In genomic region chr11:3676423-3676822, GRCm38 (mm10) we compare ENCODE assay signal across 18 mouse cellular contexts. TPM values are rescaled to one million over a fixed set of nuclear protein-coding genes. Genes with fewer than 3 reads are reported as not detected.
DNase-seq lines count a peak whose midpoint lies in the region; ATAC-seq and TF ChIP-seq lines count a peak whose summit lies in the region.
"Had no signal": no experiment of that assay in that cellular context is flagged by ENCODE, and none has a peak within 500 bp of the region (broad histone marks: within the 10 kb centered on the region; RNA-seq: fewer than 3 reads in every experiment).

No protein-coding gene starts in this region.

- no peak for TF ChIP-seq CTCF in lung, postnatal 0 days (IDR thresholded peaks at IDR 0.05)

- peak overlapping the region; percentile 32; the same call in 1 of the 2 replicates for H3K27ac ChIP-seq in kidney, embryonic 16.5 days (ENCODE audit: low read length)
- H3K27ac ChIP-seq in lung, embryonic 16.5 days (ENCODE audit: low read length): peak overlapping the region; percentile 14; the same call in 1 of the 2 replicates
- H3K27ac ChIP-seq in lung, postnatal 0 days (ENCODE audit: low read length): no peak overlapping the region
- H3K27ac ChIP-seq in intestine, embryonic 15.5 days: no peak overlapping the region
- H3K27ac ChIP-seq: embryonic facial prominence, embryonic 13.5 days; forebrain, embryonic 12.5 days; hindbrain, embryonic 10.5 days; hindbrain, embryonic 14.5 days had no signal

- ATAC-seq in kidney, embryonic 16.5 days (ENCODE audit: low FRiP score, low TSS enrichment): no peak
- no peak for ATAC-seq in lung, embryonic 16.5 days (ENCODE audit: low read depth)
- ATAC-seq in lung, postnatal 0 days: no peak
- 0 out of 2 replicates have a peak, but pooled peaks have one; percentile 18 for ATAC-seq in common myeloid progenitor, adult 5-6 weeks (replicated peaks; ENCODE audit: low read depth, poor library complexity, severe bottlenecking)
- peak; percentile 34; the same call in 1 of the 2 replicates for ATAC-seq in megakaryocyte progenitor cell, adult 5-6 weeks (replicated peaks; ENCODE audit: poor library complexity)
- ATAC-seq in intestine, embryonic 15.5 days: no peak
- ATAC-seq: forebrain, embryonic 16.5 days had no signal

- no peaks in the 10 kb centered on the region for H3K9me3 ChIP-seq in kidney, embryonic 16.5 days (ENCODE audit: low read length)
- no peaks in the 10 kb centered on the region for H3K9me3 ChIP-seq in lung, embryonic 16.5 days (ENCODE audit: control insufficient read depth, low read length)
- no peaks in the 10 kb centered on the region for H3K9me3 ChIP-seq in lung, postnatal 0 days (ENCODE audit: low read length)
- H3K9me3 ChIP-seq in intestine, embryonic 15.5 days: no peaks in the 10 kb centered on the region
- H3K9me3 ChIP-seq: embryonic facial prominence, embryonic 13.5 days; forebrain, embryonic 12.5 days; heart, embryonic 13.5 days; hindbrain, embryonic 10.5 days had no signal

- no peaks in the 10 kb centered on the region for H3K4me1 ChIP-seq in kidney, embryonic 16.5 days (ENCODE audit: insufficient read depth, low read length)
- no peaks in the 10 kb centered on the region for H3K4me1 ChIP-seq in lung, embryonic 16.5 days (replicated peaks; ENCODE audit: control insufficient read depth, insufficient read depth, low read length)
- H3K4me1 ChIP-seq in lung, postnatal 0 days (ENCODE audit: insufficient read depth, low read depth, low read length): no peaks in the 10 kb centered on the region
- H3K4me1 ChIP-seq in intestine, embryonic 15.5 days (replicated peaks): no peaks in the 10 kb centered on the region
- H3K4me1 ChIP-seq: embryonic facial prominence, embryonic 13.5 days; forebrain, embryonic 12.5 days; heart, embryonic 13.5 days; hindbrain, embryonic 10.5 days had no signal

- H3K4me3 ChIP-seq in kidney, embryonic 16.5 days (ENCODE audit: low read length): no peak overlapping the region
- H3K4me3 ChIP-seq in lung, embryonic 16.5 days (ENCODE audit: low read length): no peak overlapping the region
- no peak overlapping the region for H3K4me3 ChIP-seq in lung, postnatal 0 days (ENCODE audit: low read depth, low read length)
- no peak overlapping the region for H3K4me3 ChIP-seq in intestine, embryonic 15.5 days (replicated peaks)
- H3K4me3 ChIP-seq: embryonic facial prominence, embryonic 13.5 days; forebrain, embryonic 12.5 days; heart, embryonic 13.5 days; hindbrain, embryonic 10.5 days had no signal

- TF ChIP-seq EP300 in lung, postnatal 0 days (IDR thresholded peaks at IDR 0.05): no peak

- H3K27me3 ChIP-seq in kidney, embryonic 16.5 days (ENCODE audit: insufficient read depth, low read length): no peaks in the 10 kb centered on the region
- no peaks in the 10 kb centered on the region for H3K27me3 ChIP-seq in lung, embryonic 16.5 days (ENCODE audit: control insufficient read depth, insufficient read depth, low read depth, low read length)
- no peaks in the 10 kb centered on the region for H3K27me3 ChIP-seq in lung, postnatal 0 days (replicated peaks; ENCODE audit: insufficient read depth, low read length)
- H3K27me3 ChIP-seq in intestine, embryonic 15.5 days (replicated peaks): no peaks in the 10 kb centered on the region
- H3K27me3 ChIP-seq: embryonic facial prominence, embryonic 13.5 days; forebrain, embryonic 12.5 days; heart, embryonic 13.5 days had no signal

- DNase-seq in kidney, adult 11 months: no peak
- DNase-seq in lung, postnatal 0 days (ENCODE audit: low spot score): no peak
- DNase-seq in adrenal gland, postnatal 4 days (ENCODE audit: low spot score in 2 of 2): no peak
- DNase-seq: cerebellum, adult 2 months; cerebellum, postnatal 10 days; gastrocnemius, postnatal 14 days; heart, postnatal 14 days had no signal

- no peak overlapping the region for H3K4me2 ChIP-seq in kidney, embryonic 16.5 days (replicated peaks; ENCODE audit: low read depth, low read length)
- H3K4me2 ChIP-seq in lung, embryonic 16.5 days (ENCODE audit: low read depth, low read length): no peak overlapping the region
- H3K4me2 ChIP-seq in lung, postnatal 0 days (replicated peaks; ENCODE audit: low read depth, low read length): no peak overlapping the region
- H3K4me2 ChIP-seq in intestine, embryonic 15.5 days (replicated peaks): no peak overlapping the region
- H3K4me2 ChIP-seq: embryonic facial prominence, embryonic 13.5 days; forebrain, embryonic 12.5 days; heart, embryonic 13.5 days; hindbrain, embryonic 14.5 days had no signal

- 89% methylated on average over 5 of the region's 5 CpGs for WGBS in kidney, embryonic 16.5 days
- 79% methylated on average over 5 of the region's 5 CpGs for WGBS in lung, embryonic 16.5 days
- WGBS in lung, postnatal 0 days: 73% methylated on average over 5 of the region's 5 CpGs
- 89% methylated on average over 5 of the region's 5 CpGs for WGBS in intestine, embryonic 15.5 days

- peaks cover 82% of the 10 kb centered on the region for H3K36me3 ChIP-seq in kidney, embryonic 16.5 days (ENCODE audit: insufficient read depth, low read length)
- H3K36me3 ChIP-seq in lung, embryonic 16.5 days (ENCODE audit: control insufficient read depth, insufficient read depth, low read length): peaks cover 61% of the 10 kb centered on the region
- H3K36me3 ChIP-seq in lung, postnatal 0 days (ENCODE audit: insufficient read depth, low read length): peaks cover 46% of the 10 kb centered on the region
- H3K36me3 ChIP-seq in intestine, embryonic 15.5 days: peaks cover 49% of the 10 kb centered on the region

- H3K9ac ChIP-seq in kidney, embryonic 16.5 days (replicated peaks; ENCODE audit: low read length): no peak overlapping the region
- no peak overlapping the region for H3K9ac ChIP-seq in lung, embryonic 16.5 days (ENCODE audit: low read length)
- H3K9ac ChIP-seq in lung, postnatal 0 days (replicated peaks; ENCODE audit: low read depth): no peak overlapping the region
- H3K9ac ChIP-seq in intestine, embryonic 15.5 days: no peak overlapping the region
- H3K9ac ChIP-seq: embryonic facial prominence, embryonic 13.5 days; forebrain, embryonic 12.5 days; heart, embryonic 13.5 days; hindbrain, embryonic 14.5 days had no signal

RNA-seq across cellular contexts. Expression of gene Morc2a, which starts 27.4 kb away (rescaled TPM):
- 27.5 and 31.2 TPM in 2 replicates for polyA plus RNA-seq in kidney, embryonic 16.5 days (2015; fragmentation: Nextera tagmentation; extraction: Ambion mirVana)
- polyA plus RNA-seq in lung, embryonic 16.5 days (2015; fragmentation: Nextera tagmentation; extraction: Ambion mirVana): 26.5 and 27.0 TPM in 2 replicates
- 9.9 and 10.2 TPM in 2 replicates for polyA plus RNA-seq in lung, postnatal 0 days (2015; fragmentation: Nextera tagmentation; extraction: Ambion mirVana)
- 34.8 and 38.4 TPM in 2 replicates for total RNA-seq in common myeloid progenitor, adult 5-6 weeks (2017)
- total RNA-seq in megakaryocyte progenitor cell, adult 5-6 weeks (2015): 26.4 and 29.5 TPM in 2 replicates
- 29.6 and 38.8 TPM in 2 replicates for total RNA-seq in megakaryocyte progenitor cell, adult 5-6 weeks (2017)
- 10 to 100 TPM; 57.1 to 68.6 TPM for total RNA-seq in adrenal gland, postnatal 4 days (2021)
- 20.9 and 21.1 TPM in 2 replicates for polyA plus RNA-seq in intestine, embryonic 15.5 days (2015; fragmentation: Nextera tagmentation; extraction: Ambion mirVana)

Comparison
In these comparisons a context has a peak if more than half of its experiments do, and no peak if none do; other contexts are left out.
1. H3K27ac ChIP-seq: peak in kidney, embryonic 16.5 days (single experiment) and lung, embryonic 16.5 days (single experiment); none in lung, postnatal 0 days (single experiment) and intestine, embryonic 15.5 days (single experiment).
2. ATAC-seq: peak in common myeloid progenitor, adult 5-6 weeks (single experiment) and megakaryocyte progenitor cell, adult 5-6 weeks (single experiment); none in kidney, embryonic 16.5 days (single experiment), lung, embryonic 16.5 days (single experiment), lung, postnatal 0 days (single experiment) and intestine, embryonic 15.5 days (single experiment).